Mouse (Mus musculus) liver, embryonic 12.5 days (tissue): ENCODE measurements around the gene Cryba4. TPM values are rescaled to one million over a fixed set of nuclear protein-coding genes. Genes with fewer than 3 reads are reported as not detected.
A peak's percentile ranks its signal among the peaks of the same experiment; 100 is the strongest.

Experiments used
- ATAC-seq: fragments of 200-750 bp; cut with Nextera tagmentation; 2 replicates; pipeline ENCODE4 v1.8.0; 2017; ENCODE audit warnings: moderate number of reproducible peaks, mild to moderate bottlenecking, moderate library complexity
- H3K27ac ChIP-seq: fragments of 300-500 bp; sonication (generic); 2 replicates; pipeline ENCODE4 v1.5.1; 2016; ENCODE audit warnings: mild to moderate bottlenecking
- H3K27me3 ChIP-seq: fragments of 300-500 bp; sonication (generic); replicated peaks from 2 replicates; pipeline ENCODE4 v1.6.1; 2016; ENCODE audit warnings: mild to moderate bottlenecking, moderate library complexity
- H3K36me3 ChIP-seq: fragments of 300-500 bp; sonication (generic); 2 replicates; pipeline ENCODE4 v1.6.1; 2016; ENCODE audit warnings: mild to moderate bottlenecking, moderate library complexity
- H3K4me1 ChIP-seq: fragments of 300-500 bp; sonication (generic); 2 replicates; pipeline ENCODE4 v1.6.1; 2016
- H3K4me2 ChIP-seq: fragments of 300-500 bp; sonication (generic); 2 replicates; pipeline ENCODE4 v1.6.1; 2016; ENCODE audit warnings: mild to moderate bottlenecking, moderate library complexity
- H3K4me3 ChIP-seq: fragments of 300-500 bp; sonication (generic); 2 replicates; pipeline ENCODE4 v1.5.1; 2016; ENCODE audit warnings: mild to moderate bottlenecking, moderate library complexity
- H3K9ac ChIP-seq: fragments of 300-500 bp; sonication (generic); 2 replicates; pipeline ENCODE4 v1.6.1; 2016; ENCODE audit warnings: mild to moderate bottlenecking, moderate library complexity
- H3K9me3 ChIP-seq: fragments of 300-500 bp; sonication (generic); replicated peaks from 2 replicates; pipeline ENCODE4 v1.6.1; 2016; ENCODE audit warnings: mild to moderate bottlenecking, moderate library complexity
- WGBS: fragments of 180-500 bp; shearing (Covaris S2); methylation state at CpG from one replicate; pipeline ENCODE4 v1.1.7; 2016; ENCODE audit not compliant: insufficient replicate concordance; 5-methylcytosine and 5-hydroxymethylcytosine counted together
- polyA plus RNA-seq: library from polyadenylated mRNA; unstranded; fragments of >200 nt; fragmentation: Nextera tagmentation; extraction: Ambion mirVana; gene quantifications from 2 replicates; pipeline ENCODE4 v1.2.1, GENCODE M21; 2016

The Cryba4 gene
- polyA plus RNA-seq, 1 experiment from 2014 or later: 0.77 TPM

DNA sequence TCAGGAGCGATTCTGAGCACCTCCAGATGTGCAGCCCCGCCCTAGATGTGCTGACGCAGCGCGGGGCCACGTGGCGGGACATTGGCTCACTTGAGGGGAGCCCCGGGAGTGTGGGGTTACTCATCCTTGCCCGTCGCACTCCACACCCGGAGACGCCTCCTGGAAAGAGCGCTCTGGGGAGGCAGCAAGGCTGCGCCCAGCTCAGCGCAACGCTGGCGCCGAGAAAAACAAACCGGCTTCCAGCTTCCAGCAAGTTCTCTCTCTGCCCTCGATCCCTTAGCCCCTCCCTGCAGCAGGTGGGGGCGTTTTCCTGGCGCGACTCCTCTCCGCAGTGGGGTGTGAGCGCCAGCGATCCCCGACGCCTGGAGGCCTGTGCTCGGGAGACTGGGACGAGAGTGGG lies 25.0 kb downstream of the Cryba4 start:
- H3K4me1 ChIP-seq: peaks cover 7% of the 10 kb centered on the region
- peak overlapping the region; percentile 39 for H3K4me2 ChIP-seq
- H3K9me3 ChIP-seq: no peaks in the 10 kb centered on the region
- H3K27me3 ChIP-seq: peaks cover 89% of the 10 kb centered on the region
- H3K27ac ChIP-seq: no peak overlapping the region
- no peak overlapping the region for H3K9ac ChIP-seq
- no peaks in the 10 kb centered on the region for H3K36me3 ChIP-seq
- H3K4me3 ChIP-seq: 0 out of 2 replicates have a peak overlapping the region, but pooled peaks have one; percentile 1
- WGBS: 2% methylated on average over 30 of the region's 30 CpGs
- ATAC-seq: no peak

DNA sequence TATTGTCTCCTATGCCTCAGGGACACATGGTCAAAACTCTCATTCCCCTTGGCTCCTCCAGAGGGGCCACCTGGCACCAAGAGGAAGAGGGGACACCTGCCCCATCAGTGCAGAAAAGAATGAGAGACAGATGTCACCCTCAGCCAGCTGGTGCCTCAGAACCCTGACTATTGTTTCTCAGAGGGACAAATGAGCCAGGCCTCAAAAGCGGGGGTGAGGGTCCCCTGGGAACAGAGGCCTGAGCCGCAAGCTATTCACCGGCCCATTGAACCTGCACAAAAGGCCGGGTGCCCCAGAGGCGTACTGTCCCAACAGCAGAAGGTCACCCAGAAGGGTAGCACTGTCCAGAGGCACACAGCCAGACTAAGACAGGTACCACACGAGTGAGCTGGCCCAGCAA lies 26.7 kb downstream of the Cryba4 start:
- no peak for ATAC-seq
- Histone ChIP-seq H3K9ac (no peak overlapping the region), H3K4me1 (peaks cover 8% of the 10 kb centered on the region), H3K27ac (no peak overlapping the region), H3K4me2 (no peak overlapping the region), H3K36me3 (no peaks in the 10 kb centered on the region), H3K9me3 (no peaks in the 10 kb centered on the region), H3K27me3 (peaks cover 78% of the 10 kb centered on the region), H3K4me3 (no peak overlapping the region)
- WGBS: 61% methylated on average over 6 of the region's 6 CpGs

DNA sequence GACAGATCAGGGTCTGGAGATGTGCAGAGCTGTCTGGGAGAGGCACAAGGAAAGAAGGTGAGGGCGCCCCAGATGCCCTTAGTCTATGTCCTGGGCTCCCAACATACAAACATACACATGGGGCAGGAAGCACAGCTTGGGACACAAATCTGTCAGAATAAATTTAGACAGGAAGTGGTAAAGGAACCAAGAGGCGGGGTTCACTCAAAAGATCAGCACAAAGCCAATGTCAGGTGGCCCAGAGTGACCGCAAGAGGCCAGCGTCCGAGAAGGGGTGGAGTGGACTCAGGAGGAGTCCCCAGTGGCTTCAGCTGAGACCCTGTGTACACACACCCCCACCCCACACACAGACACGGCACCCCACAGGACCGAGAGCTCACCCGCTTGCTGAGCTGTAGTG lies 32.1 kb downstream of the Cryba4 start:
- peaks cover 27% of the 10 kb centered on the region for H3K4me1 ChIP-seq
- H3K36me3 ChIP-seq: no peaks in the 10 kb centered on the region
- H3K9me3 ChIP-seq: no peaks in the 10 kb centered on the region
- H3K27ac ChIP-seq: no peak overlapping the region
- H3K9ac ChIP-seq: no peak overlapping the region
- 38% methylated on average over 8 of the region's 8 CpGs for WGBS
- ATAC-seq: no peak
- H3K4me2 ChIP-seq: no peak overlapping the region
- H3K27me3 ChIP-seq: peaks cover 31% of the 10 kb centered on the region
- no peak overlapping the region for H3K4me3 ChIP-seq

DNA sequence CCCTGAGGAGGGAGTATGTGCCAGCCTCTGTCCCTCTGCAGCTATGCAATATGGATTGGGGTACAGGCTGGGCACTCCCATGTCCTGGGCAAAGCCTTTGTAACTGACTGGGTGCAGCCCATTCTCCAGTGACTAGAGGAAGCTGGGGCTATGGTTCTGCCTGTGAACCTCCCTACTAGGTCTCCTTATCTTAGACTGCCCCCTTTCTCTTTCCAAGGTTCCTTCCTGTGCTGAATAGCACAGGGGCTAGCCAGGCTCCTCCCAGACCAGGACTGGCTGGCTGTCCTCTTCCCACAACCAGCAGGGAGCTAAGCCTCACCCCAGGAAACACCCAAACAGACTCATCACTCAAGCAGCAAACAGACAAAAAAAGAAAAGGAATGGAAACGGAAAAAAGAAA lies 32.9 kb downstream of the Cryba4 start:
- no peak overlapping the region for H3K9ac ChIP-seq
- no peak overlapping the region for H3K4me3 ChIP-seq
- H3K4me2 ChIP-seq: no peak overlapping the region
- peaks cover 31% of the 10 kb centered on the region for H3K4me1 ChIP-seq
- no peak overlapping the region for H3K27ac ChIP-seq
- H3K27me3 ChIP-seq: peaks cover 23% of the 10 kb centered on the region
- H3K36me3 ChIP-seq: no peaks in the 10 kb centered on the region
- 5% methylated on average over 1 of the region's 1 CpGs for WGBS
- ATAC-seq: 0 out of 2 replicates have a peak, but pooled peaks have one; percentile 48
- H3K9me3 ChIP-seq: no peaks in the 10 kb centered on the region

DNA sequence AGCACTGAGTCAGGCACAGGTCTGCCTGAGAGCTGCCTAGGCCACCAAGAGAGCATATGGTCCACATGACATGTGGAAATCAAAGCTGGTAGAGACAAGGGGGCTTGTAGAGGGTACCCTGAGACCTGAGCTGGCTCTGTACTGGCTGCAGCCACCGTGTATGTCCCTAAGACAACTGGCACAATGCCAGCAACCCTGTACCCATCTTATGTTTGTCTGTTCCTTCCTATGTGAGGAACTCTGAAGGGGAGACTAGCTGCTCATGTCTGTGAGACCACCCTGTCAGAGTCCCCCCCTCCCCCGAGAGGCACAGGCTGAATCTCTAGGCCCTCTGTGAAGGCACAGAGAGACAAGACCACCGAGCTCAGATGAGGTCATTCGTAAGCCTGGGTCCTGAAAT lies 33.6 kb downstream of the Cryba4 start:
- Histone ChIP-seq H3K9me3 (no peaks in the 10 kb centered on the region), H3K27ac (no peak overlapping the region), H3K27me3 (peaks cover 17% of the 10 kb centered on the region; the same call in 1 of the 2 replicates), H3K4me2 (no peak overlapping the region), H3K36me3 (no peaks in the 10 kb centered on the region), H3K4me3 (no peak overlapping the region), H3K4me1 (peaks cover 38% of the 10 kb centered on the region), H3K9ac (no peak overlapping the region)
- 58% methylated on average over 4 of the region's 4 CpGs for WGBS
- ATAC-seq: no peak

DNA sequence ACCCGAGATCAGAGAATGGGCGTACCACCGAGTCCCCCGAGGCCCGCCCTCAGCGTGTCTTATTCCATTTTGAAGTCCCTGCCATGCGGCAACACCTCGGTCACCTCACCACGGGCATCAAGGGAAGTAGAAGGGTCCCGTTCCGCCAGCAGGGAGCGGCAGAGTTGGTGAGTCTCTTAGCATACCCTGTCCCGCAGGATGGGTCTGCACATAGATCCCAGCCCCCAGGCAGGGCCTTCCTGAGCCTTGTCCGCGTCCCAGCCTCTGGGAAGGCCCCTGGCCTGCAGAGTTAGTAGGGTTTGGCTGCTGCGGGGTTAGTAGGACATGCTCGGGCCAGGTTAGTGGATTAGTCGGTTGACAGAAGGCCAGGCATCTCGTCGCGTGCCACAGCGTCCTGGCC lies 35.3 kb downstream of the Cryba4 start:
- Histone ChIP-seq H3K27me3 (0 out of 2 replicates have a peak, but pooled peaks cover 11% of the 10 kb centered on the region), H3K4me3 (no peak overlapping the region), H3K4me2 (no peak overlapping the region), H3K36me3 (no peaks in the 10 kb centered on the region), H3K27ac (no peak overlapping the region), H3K9ac (no peak overlapping the region), H3K4me1 (peaks cover 40% of the 10 kb centered on the region), H3K9me3 (no peaks in the 10 kb centered on the region)
- WGBS: 58% methylated on average over 22 of the region's 22 CpGs
- no peak for ATAC-seq

- no peak overlapping the region for H3K27ac ChIP-seq
- WGBS: 82% methylated on average over 7 of the region's 7 CpGs
- H3K9me3 ChIP-seq: no peaks in the 10 kb centered on the region
- peaks cover 40% of the 10 kb centered on the region for H3K4me1 ChIP-seq
- H3K9ac ChIP-seq: no peak overlapping the region
- H3K4me3 ChIP-seq: no peak overlapping the region
- 0 out of 2 replicates have a peak, but pooled peaks cover 7% of the 10 kb centered on the region for H3K27me3 ChIP-seq
- no peak overlapping the region for H3K4me2 ChIP-seq
- ATAC-seq: no peak
- H3K36me3 ChIP-seq: no peaks in the 10 kb centered on the region
These were observed 36.0 kb downstream of the Cryba4 start for GRCm38 (mm10) chr5:112216335-112216734.

- Histone ChIP-seq H3K27ac (no peak overlapping the region), H3K27me3 (0 out of 2 replicates have a peak, but pooled peaks cover 7% of the 10 kb centered on the region)
- WGBS: 49% methylated on average over 9 of the region's 9 CpGs
These were observed 36.5 kb downstream of the Cryba4 start for GRCm38 (mm10) chr5:112215801-112216251.

GRCm38 (mm10) chr5:112215291-112215751 lies 37.0 kb downstream of the Cryba4 start:
- Histone ChIP-seq H3K9ac (no peak overlapping the region), H3K4me1 (peaks cover 36% of the 10 kb centered on the region), H3K9me3 (no peaks in the 10 kb centered on the region), H3K4me3 (no peak overlapping the region), H3K4me2 (no peak overlapping the region), H3K27me3 (0 out of 2 replicates have a peak, but pooled peaks cover 7% of the 10 kb centered on the region), H3K36me3 (no peaks in the 10 kb centered on the region), H3K27ac (no peak overlapping the region)
- ATAC-seq: no peak
- 29% methylated on average over 12 of the region's 12 CpGs for WGBS

More at GRCm38 (mm10) chr5:112215801-112216251, 36.5 kb downstream of the Cryba4 start:
- no peak for ATAC-seq
- Histone ChIP-seq H3K4me2 (no peak overlapping the region), H3K4me1 (peaks cover 40% of the 10 kb centered on the region), H3K9ac (no peak overlapping the region), H3K4me3 (no peak overlapping the region), H3K36me3 (no peaks in the 10 kb centered on the region), H3K9me3 (no peaks in the 10 kb centered on the region)

DNA sequence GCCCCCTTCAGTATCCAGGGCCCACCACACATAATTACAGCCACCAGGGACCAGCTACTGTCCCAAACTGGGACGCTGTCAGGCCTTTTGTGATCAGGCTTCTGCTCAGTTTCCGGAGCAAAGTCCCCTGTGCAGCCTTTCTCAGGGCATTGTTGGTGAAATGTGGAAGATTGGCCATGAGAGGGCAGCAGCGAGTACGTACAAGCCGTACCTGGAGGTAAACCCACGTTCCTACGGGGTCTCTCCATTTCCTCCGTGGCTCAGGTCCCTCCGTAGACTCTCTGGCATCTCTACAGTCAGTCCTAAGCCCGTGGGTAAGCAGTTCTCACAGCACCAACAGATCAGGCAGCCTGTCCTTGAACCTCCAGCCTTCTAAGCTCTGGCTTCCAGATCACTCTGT lies 37.9 kb downstream of the Cryba4 start:
- no peak overlapping the region for H3K9ac ChIP-seq
- ATAC-seq: no peak

DNA sequence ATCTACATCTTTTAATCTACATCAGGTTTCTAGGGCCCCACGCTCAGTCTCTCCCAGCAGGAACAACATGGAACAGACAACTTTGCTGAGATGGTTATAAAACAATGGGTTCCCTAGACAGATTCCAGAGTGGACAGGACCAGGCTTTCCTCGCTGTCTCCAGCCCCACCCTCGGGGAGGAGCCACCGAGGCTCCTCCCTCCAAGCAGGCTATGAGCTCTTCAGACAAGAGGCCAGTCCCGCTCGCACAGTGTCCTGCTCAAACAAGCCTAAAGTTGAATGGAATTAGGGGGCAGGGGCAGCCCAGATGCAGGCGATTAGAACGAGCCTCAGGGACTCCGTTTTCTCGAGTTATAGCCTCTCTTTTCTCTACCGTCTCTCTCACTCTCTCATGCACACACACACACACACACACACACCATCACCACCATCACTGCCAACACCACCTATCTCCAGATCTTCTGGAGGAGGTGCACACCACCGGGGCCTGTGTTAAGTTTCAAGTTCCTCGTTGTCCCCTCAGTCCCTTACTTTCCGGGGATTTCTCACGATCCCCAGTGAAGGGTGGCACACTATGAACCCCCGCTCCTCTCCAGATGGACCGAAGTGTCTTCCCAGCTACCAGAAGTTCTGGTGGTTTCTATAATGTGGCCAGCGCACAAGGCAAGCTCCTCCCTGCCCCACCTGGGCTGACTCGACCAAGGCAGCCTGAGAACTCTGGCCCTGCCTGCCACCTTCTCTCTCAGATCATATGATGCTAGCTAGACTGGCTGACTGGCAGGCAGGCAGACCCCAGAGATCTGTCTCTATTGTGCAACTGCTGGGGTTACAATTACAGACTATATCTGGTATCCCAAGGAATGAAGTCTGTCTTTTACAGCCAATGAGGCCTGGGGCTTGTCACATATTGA lies 38.7 kb downstream of the Cryba4 start:
- Histone ChIP-seq H3K4me1 (peaks cover 18% of the 10 kb centered on the region; the same call in 1 of the 2 replicates), H3K9me3 (no peaks in the 10 kb centered on the region), H3K27ac (no peak overlapping the region), H3K36me3 (no peaks in the 10 kb centered on the region), H3K27me3 (peaks cover 9% of the 10 kb centered on the region; the same call in 1 of the 2 replicates), H3K9ac (no peak overlapping the region), H3K4me2 (no peak overlapping the region), H3K4me3 (no peak overlapping the region)
- no peak for ATAC-seq
- WGBS: 48% methylated on average over 19 of the region's 19 CpGs

More for the DNA sequence above, 37.9 kb downstream of the Cryba4 start:
- H3K27ac ChIP-seq: no peak overlapping the region
- H3K4me2 ChIP-seq: peak overlapping the region; percentile 22
- WGBS: 3% methylated on average over 10 of the region's 10 CpGs
- H3K36me3 ChIP-seq: no peaks in the 10 kb centered on the region
- H3K9me3 ChIP-seq: no peaks in the 10 kb centered on the region
- peaks cover 27% of the 10 kb centered on the region; the same call in 1 of the 2 replicates for H3K4me1 ChIP-seq
- no peak overlapping the region for H3K4me3 ChIP-seq
- H3K27me3 ChIP-seq: 0 out of 2 replicates have a peak, but pooled peaks cover 7% of the 10 kb centered on the region

DNA sequence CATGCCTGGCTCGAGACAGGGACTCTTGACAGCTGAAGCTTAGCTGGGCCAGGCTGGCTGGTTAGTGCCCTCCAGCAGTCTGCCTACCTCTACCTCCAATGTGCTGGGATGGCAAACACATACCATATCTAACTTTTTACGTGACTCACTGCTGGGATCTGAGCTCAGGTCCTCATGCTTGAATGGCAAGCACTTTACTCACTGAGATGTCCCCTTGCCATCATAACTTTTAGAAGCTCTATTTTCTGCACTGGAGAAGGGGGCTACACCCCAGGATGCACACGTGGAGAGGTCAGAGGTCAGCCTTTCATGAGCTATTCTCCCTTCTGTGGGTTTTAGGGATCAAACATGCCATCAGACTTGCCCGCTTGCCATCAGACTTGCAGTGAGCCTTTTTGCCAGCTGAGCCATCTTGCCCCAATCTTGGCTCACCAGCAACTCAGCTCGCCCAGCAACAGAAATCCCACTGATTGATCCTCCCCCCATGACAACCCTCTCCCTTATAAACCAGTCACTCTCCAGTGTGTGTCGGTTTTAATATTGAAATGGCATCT lies 39.5 kb downstream of the Cryba4 start:
- Histone ChIP-seq H3K9me3 (no peaks in the 10 kb centered on the region), H3K36me3 (no peaks in the 10 kb centered on the region), H3K4me2 (no peak overlapping the region), H3K27me3 (peaks cover 12% of the 10 kb centered on the region; the same call in 1 of the 2 replicates), H3K4me1 (peaks cover 18% of the 10 kb centered on the region; the same call in 1 of the 2 replicates), H3K4me3 (no peak overlapping the region), H3K9ac (no peak overlapping the region), H3K27ac (no peak overlapping the region)
- 65% methylated on average over 6 of the region's 6 CpGs for WGBS
- no peak for ATAC-seq
